Mouse (Mus musculus): ENCODE results near the gene Tmc8. TPM values are rescaled to one million over a fixed set of nuclear protein-coding genes. Genes with fewer than 3 reads are reported as not detected.

Tmc8 gene
- 1.6 and 8.4 TPM in 2 replicates for total RNA-seq (2017)

DNA sequence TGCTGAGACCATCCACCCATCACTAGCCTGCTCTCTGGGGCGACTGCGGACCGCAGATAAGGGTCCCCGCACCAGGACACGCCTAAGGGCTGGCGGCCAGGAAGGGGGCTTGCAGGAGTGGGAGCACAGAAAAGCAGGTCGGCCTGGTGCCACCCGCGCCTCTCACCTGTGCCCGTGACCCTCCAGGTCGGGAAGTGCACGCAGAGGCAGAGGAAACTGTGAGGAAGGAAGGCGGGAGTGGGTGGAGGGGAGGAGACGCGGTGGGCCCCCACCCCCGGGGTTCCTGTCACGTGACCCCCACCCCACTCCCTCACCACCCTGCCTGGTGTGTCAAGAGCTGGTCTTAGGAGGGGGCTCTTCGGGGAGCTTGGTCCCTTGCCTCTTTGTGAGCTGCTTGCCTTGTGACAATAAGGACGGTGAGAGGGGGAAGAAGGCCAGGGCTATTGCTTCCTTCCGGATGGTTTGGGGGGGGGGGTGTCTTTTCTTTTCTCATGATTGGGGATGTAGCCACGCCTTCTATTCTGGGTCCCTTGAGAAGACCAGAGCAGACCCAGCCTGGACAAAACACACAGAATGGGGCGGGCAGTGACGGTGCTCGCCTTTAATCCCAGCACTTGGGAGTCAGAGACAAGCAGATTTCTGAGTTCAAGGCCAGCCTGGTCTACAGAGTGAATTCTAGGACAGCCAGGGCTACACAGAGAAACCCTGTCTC lies at the start of gene Tmc8, which contains the start of gene Tmc6:
Gene Tmc8, plus strand, starts transcription at position 84 of the 712 bp plus-strand sequence.
Gene Tmc6, minus strand, starts transcription at position 206 of the 712 bp plus-strand sequence.
- ATAC-seq (replicated peaks; ENCODE audit: low read depth, poor library complexity, severe bottlenecking), result 0 out of 2 replicates have a peak, but pooled peaks have one; percentile 0

DNA sequence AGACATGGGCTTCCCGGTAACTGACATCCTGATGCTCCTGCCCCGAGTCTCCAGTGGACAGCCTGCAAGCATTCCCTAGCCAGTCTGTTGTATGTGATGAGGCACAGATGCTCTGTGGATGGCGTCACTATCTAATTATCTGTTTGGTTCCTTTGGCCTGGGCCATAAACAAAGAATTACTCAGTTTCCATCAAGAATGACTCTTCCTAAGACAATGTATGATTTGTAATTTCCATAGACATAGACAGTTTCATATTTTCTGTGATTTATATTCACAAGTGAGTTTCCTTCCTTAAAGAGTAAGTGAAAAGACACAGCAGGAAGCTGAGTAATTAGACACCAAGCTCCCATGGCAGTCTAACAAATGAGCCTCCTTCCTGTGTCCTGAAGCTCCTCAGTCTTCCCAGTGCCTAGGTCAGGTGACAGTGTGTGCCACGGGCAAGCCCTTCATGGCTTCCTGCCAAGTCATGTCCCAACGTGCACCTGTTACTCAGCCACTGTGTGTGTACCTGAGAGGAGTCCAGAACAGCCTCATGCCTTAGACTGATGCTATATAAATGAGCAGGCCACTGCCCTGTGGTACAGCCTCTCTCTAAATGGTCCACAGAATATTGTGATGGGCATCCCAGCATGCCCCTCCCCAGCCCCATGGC lies 45.7 kb upstream of the Tmc8 start:
- no peak for ATAC-seq (replicated peaks; ENCODE audit: low read depth, poor library complexity, severe bottlenecking)

DNA sequence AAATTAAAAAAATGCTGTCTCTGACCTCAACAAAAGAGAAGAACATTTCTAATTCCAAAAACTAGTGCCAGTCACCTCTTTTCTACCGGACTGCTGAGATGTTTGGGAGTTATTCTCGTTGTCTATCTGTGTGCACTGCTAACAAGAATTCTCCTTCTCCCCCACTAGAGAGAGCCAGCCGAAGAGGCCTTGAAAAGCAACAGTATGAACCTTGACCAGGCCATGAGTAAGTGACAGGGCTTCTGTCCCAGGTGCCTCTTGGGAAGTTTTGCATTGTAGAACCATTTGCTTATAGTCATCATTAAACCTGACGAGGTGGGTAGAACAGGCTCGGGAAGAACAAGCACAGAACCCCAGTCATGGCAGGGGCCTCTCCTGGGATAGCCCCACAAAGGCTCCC lies 43.8 kb upstream of the Tmc8 start:
- ATAC-seq (replicated peaks; ENCODE audit: low read depth, poor library complexity, severe bottlenecking), result no peak

- ATAC-seq (replicated peaks; ENCODE audit: low read depth, poor library complexity, severe bottlenecking), result no peak
Measured at GRCm38 (mm10) chr11:117741128-117741527, 40.7 kb upstream of the Tmc8 start.

GRCm38 (mm10) chr11:117742243-117742642 lies 39.6 kb upstream of the Tmc8 start:
- ATAC-seq (replicated peaks; ENCODE audit: low read depth, poor library complexity, severe bottlenecking), result no peak

DNA sequence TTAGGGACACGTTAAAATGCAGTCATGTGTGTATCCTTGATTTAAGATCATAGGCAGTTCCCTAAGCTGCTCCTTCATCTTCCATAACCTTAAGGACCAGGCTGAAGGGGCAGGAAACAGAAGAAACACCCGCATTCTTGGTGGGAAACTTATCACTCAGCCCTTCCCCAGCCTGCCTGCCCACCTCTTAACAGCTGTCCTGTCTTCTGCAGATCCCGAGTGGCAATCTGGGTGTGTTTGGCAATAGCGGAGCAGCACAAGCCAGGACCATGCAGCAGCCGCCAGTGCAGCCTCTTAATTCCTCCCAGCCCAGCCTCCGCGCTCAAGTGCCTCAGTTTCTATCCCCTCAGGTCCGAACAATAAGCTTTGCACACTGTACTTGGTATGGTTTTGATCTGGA lies 39.2 kb upstream of the Tmc8 start:
- ATAC-seq (replicated peaks; ENCODE audit: low read depth, poor library complexity, severe bottlenecking), result no peak

DNA sequence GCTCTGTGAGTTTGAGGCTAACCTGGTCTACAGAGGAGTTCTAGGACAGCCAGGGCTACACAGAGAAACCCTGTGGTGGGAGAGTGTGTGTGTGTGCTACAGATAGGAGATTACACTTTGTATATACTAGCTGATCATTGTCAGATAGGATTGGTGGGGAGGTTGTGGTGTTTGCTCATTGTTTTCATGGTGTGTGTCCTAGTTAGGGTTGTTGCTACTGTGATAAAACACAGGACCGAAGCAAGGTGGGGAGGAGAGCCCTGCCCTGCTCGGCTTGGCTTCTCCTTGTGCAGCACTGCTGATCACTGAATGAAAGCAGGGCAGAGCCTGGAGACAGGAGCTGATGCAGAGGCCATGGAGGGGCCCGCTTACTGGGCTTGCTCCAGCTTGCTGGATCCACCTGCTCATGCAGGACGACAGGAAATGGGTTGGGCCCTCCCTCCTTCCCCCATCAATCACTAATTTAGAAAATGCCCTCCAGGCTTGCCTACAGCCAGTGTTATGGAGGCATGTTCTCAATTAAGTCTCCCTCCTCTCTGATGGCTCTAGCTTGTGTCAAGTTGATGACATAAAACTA lies 38.3 kb upstream of the Tmc8 start:
- no peak for ATAC-seq (replicated peaks; ENCODE audit: low read depth, poor library complexity, severe bottlenecking)

DNA sequence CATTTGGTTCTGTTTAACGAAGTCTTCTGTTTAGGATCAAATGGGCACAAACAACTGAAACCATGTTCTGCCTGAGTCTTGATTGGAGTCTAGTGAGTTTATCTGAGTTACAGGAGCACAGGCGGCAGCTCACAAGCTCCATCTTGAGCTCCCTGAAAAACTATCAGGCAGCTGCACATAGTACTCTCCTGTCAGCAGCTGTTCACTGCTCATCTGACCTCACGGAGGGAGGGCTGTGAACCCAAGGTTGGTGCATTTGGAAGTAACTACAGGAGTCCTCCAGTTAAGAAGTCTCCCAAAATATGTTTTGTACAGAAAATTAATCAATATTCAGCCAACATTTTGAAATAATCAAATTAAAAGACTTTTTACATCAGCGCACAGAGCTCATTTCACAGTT lies 33.2 kb upstream of the Tmc8 start:
- ATAC-seq (replicated peaks; ENCODE audit: low read depth, poor library complexity, severe bottlenecking), result no peak

DNA sequence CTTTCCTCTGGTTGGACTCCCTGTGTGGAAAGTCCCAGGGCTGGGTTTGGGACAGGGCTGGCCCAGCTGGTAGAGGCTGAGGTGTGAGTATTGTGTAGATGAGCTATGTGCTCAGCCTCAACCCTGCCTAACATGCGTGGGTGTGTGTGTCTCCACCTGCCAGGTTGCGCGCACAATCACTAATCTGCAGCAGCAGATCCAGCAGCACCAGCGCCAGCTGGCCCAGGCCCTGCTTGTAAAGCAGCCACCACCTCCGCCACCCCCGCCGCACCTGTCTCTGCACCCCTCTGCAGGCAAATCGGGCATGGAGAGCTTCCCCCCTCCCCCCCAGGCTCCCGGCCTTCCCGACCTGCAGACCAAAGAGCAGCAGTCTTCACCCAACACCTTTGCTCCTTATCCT lies 32.5 kb upstream of the Tmc8 start:
- no peak for ATAC-seq (replicated peaks; ENCODE audit: low read depth, poor library complexity, severe bottlenecking)

DNA sequence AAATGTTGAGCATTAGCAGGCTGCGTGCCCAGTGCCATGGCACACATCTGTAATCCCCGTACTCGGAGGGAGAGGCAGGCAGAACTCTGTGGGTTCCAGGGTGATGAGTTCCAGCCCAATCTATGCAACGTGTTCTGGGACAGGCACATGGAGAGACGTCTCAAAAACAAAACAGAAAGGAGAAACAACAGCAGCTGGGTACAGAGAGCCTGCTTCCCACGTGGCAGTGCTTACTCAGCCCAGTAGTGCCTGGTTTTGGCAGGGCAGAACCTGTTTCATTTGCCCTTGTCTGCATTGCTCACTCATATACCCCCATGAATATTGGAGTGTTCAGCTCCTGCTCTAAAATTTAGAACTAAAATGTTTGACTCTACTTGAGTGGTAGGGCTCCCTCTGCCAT lies 30.3 kb upstream of the Tmc8 start:
- ATAC-seq (replicated peaks; ENCODE audit: low read depth, poor library complexity, severe bottlenecking), result no peak

- ATAC-seq (replicated peaks; ENCODE audit: low read depth, poor library complexity, severe bottlenecking), result no peak
Measured at GRCm38 (mm10) chr11:117755891-117756290, 26.0 kb upstream of the Tmc8 start.

DNA sequence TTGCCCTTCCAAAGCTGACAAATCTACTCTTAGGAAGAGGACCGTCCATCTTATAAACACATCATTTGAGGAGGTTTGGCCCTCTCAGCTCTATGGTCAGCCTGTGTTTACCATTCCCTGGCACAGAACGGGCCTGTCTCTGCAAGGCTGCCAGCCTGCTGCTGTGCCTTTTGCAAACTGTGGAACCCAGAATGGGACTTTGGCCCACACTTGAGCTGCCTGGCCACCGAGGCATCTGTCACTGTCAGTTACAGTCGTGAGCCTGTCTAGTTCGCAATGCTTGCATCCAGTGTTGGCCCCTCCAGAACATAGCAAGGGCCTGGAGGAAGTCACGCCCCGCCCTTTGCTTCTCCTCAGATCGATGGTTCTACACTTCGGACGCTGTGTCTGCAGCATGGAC lies 22.6 kb upstream of the Tmc8 start:
- no peak for ATAC-seq (replicated peaks; ENCODE audit: low read depth, poor library complexity, severe bottlenecking)

DNA sequence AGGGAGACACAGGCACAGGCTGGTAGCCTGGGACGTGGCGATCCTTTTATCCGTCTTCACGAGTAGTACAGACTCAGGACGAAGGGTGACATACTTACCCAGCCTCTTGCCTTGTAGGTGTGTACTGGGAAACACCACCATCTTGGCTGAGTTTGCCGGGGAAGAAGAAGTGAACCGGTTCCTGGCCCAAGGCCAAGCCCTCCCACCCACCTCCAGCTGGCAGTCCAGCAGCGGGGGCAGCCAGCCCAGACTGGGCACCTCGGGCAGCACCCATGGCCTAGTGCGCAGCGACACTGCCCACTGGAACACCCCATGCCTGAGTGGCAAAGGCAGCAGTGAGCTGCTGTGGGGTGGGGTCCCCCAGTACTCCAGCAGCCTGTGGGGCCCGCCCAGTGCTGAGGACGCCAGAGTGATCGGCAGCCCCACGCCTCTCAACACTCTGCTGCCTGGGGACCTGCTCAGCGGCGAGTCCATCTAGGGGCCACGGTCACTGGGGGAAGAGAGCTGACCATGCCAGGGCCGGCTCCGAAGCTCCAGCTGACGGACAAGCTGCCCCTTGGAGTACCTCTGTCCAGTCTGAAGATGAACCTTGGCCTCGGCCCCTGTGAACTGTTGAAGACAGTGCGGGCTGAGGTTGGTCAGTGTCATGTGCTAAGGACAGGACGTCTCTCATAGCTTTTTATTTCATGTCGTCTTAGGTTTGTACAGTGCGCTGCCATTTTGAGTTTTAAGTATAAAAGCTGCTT lies 21.3 kb upstream of the Tmc8 start:
- no peak for ATAC-seq (replicated peaks; ENCODE audit: low read depth, poor library complexity, severe bottlenecking)

GRCm38 (mm10) chr11:117761801-117762200 lies 20.1 kb upstream of the Tmc8 start:
- no peak for ATAC-seq (replicated peaks; ENCODE audit: low read depth, poor library complexity, severe bottlenecking)

GRCm38 (mm10) chr11:117762246-117762645 lies 19.6 kb upstream of the Tmc8 start:
- no peak for ATAC-seq (replicated peaks; ENCODE audit: low read depth, poor library complexity, severe bottlenecking)

- ATAC-seq (replicated peaks; ENCODE audit: low read depth, poor library complexity, severe bottlenecking), result no peak
Measured at GRCm38 (mm10) chr11:117764319-117764718, 17.6 kb upstream of the Tmc8 start.

- no peak for ATAC-seq (replicated peaks; ENCODE audit: low read depth, poor library complexity, severe bottlenecking)
Measured at GRCm38 (mm10) chr11:117765361-117765760, 16.5 kb upstream of the Tmc8 start.

DNA sequence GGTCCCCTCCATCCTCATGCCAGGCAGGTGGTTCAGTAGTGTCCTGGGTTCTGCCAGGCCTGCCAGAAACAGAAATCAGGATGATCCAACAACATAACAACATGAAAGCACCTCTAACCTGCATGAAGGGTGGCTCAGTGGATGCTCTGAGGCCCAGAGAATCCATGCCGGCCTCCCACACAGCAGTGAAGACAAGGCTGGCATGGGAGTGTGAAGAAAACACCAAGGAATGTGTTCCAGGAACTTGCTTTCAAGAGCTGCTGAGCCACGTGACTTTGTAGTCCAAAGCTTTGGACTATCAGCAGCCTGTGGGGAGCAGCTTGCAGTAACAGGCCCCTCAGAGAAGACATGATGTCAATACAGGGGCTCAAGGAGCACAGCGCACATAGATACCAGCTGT lies 15.6 kb upstream of the Tmc8 start:
- ATAC-seq (replicated peaks; ENCODE audit: low read depth, poor library complexity, severe bottlenecking), result no peak

DNA sequence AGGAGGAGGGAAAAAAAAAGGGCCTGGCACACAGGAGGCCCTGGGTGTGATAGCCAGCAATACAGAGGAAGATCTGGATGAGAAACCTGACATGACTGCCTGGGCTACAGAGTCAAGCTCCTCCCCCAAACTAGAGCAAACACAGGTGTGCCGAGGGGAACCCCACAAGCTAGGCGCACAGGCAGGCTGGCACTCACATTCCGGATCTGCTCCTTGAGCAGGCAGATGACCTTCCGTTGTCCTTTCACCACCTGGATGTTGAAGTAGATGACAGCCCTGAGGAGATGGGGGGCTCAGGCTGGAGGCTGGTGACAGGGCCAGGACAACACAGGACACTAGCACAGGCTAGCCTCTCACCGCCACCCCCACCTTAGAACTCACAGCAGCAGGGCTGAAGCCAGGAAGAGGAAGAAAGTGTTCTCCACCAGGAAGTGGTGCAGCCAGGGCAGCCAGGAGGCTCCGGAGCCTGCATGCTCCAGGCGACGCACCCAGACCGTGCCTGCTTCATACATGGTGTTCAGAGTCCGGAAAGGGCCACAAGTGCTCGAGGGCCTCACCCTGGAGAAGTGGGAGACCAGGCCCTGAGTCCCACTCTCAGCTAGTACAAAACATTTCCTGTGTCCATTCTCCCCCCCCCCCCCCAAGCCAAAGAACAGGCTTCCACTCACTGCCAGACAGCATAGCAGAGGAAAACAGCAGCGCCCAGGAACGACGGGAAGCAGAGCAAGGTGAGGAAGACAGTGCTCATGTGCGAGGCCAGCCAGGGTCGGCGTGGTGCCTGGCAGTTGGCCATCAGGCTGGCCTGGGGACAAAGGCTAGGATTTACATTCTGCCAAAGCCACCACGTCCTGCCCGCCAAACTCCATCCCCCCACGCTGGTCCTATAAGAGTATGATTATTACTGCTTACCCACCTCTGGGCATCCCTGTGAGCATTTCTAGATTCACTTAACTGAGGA lies 12.9 kb upstream of the Tmc8 start:
- ATAC-seq (replicated peaks; ENCODE audit: low read depth, poor library complexity, severe bottlenecking), result no peak

DNA sequence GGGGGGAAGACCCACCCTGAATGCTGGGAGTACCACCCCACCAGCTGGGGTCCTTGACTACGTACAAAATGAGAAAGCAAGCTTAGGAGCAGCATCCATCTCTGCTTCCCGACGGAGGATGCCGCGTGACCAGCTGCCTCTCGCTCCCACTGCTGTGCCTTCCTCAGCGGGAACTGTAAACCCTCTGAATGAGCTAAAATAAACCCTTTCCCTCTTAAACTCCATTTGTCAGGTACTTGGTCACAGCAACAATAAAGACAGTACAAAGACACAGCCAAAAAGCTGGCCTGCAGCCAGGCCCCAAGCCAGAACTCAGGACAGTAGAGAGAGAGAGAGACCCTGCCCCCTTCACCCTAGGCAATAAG lies 12.2 kb upstream of the Tmc8 start:
- no peak for ATAC-seq (replicated peaks; ENCODE audit: low read depth, poor library complexity, severe bottlenecking)

Measured in common myeloid progenitor, adult 5-6 weeks (primary cell).